Mouse (Mus musculus): Measurements from ENCODE around the gene Nme7. TPM values are rescaled to one million over a fixed set of nuclear protein-coding genes. Genes with fewer than 3 reads are reported as not detected.

Nme7 gene
- polyA plus RNA-seq, 1 experiment from 2014 or later, result 30.4 TPM

DNA sequence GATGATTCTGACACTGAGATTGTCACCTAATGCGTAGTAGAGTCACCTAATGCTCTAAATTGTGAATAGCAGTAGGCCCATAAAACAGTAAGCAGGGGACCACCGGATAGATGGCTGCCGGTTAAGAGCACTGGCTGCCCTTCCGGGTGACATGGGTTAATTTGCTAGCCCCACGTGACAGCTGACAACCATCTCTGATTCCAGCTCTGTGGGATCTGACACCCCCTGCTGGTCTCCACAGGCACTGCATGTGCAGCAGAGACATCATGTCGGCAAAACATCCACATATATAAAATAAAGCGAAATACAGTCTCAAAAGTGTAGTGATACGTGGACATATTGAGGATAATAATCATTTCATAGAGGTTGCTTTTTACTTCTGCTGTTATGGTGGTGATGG is 11.3 kb downstream of the Nme7 start:
- no peak overlapping the region for H3K27ac ChIP-seq (ENCODE audit: low read depth, low read length)
- 74% methylated on average over 8 of the region's 8 CpGs for WGBS
- no peaks in the 10 kb centered on the region for H3K4me1 ChIP-seq (replicated peaks; ENCODE audit: control insufficient read depth, insufficient read depth, low read length)
- no peak overlapping the region for H3K4me2 ChIP-seq (replicated peaks; ENCODE audit: low read depth, low read length)
- no peaks in the 10 kb centered on the region for H3K9me3 ChIP-seq (ENCODE audit: control insufficient read depth, low read length)
- ATAC-seq (ENCODE audit: low FRiP score) (no peak), DNase-seq (ENCODE audit: low spot score) (peak; percentile 49)
- H3K27me3 ChIP-seq (ENCODE audit: control insufficient read depth, insufficient read depth, low read length), result no peaks in the 10 kb centered on the region
- no peaks in the 10 kb centered on the region for H3K36me3 ChIP-seq (ENCODE audit: control insufficient read depth, insufficient read depth, low read length)
- no peak overlapping the region for H3K4me3 ChIP-seq (ENCODE audit: low read depth, low read length)
- no peak overlapping the region for H3K9ac ChIP-seq (ENCODE audit: low read depth, low read length)

DNA sequence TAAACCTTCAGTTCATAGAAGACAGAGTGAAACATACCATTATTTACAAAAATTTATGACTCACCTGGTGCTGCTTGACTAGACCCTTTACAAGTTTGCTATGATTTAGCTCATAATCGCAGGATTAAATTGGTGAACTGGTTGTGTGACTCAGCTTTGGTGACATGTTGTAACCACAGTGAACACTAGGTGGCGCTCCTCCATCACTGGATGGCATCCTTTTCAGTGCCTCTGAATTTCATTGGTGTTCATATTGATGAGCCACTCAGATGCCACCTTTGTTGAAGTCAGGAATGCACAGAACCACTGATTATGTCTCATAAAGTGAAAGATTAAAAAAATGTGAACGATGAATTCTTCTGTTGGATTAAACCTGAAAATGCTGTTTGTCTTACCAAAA is 12.8 kb downstream of the Nme7 start:
- DNase-seq (ENCODE audit: low spot score) (peak; percentile 87), ATAC-seq (ENCODE audit: low FRiP score) (peak; percentile 46; the same call in 1 of the 2 replicates)
- Histone ChIP-seq H3K27ac (ENCODE audit: low read depth, low read length) (no peak overlapping the region), H3K4me1 (replicated peaks; ENCODE audit: control insufficient read depth, insufficient read depth, low read length) (no peaks in the 10 kb centered on the region), H3K4me3 (ENCODE audit: low read depth, low read length) (no peak overlapping the region), H3K36me3 (ENCODE audit: control insufficient read depth, insufficient read depth, low read length) (no peaks in the 10 kb centered on the region), H3K27me3 (ENCODE audit: control insufficient read depth, insufficient read depth, low read length) (no peaks in the 10 kb centered on the region), H3K9ac (ENCODE audit: low read depth, low read length) (no peak overlapping the region), H3K9me3 (ENCODE audit: control insufficient read depth, low read length) (no peaks in the 10 kb centered on the region), H3K4me2 (replicated peaks; ENCODE audit: low read depth, low read length) (no peak overlapping the region)
- 33% methylated on average over 3 of the region's 3 CpGs for WGBS

DNA sequence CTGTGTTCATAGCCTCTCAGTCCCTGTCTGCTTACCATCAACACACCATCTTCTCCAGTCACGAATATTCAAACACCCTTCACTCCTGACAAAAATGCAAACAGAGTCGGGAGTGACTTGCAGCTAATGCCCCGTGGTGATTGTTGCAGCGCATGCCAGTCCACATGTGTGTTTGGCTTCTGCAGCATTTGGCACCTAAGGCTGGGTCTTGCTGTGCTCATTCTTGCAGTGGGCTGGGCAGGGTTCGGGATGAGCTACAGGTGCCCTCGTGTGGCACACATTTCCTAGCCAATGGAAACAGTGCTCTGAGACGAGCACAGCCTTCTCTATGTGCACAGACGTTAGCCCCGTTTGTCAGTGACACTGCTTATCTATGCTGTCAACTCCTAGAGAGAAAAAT is 13.3 kb downstream of the Nme7 start:
- H3K4me1 ChIP-seq (replicated peaks; ENCODE audit: control insufficient read depth, insufficient read depth, low read length), result no peaks in the 10 kb centered on the region
- no peak overlapping the region for H3K9ac ChIP-seq (ENCODE audit: low read depth, low read length)
- WGBS, result 87% methylated on average over 9 of the region's 9 CpGs
- H3K27ac ChIP-seq (ENCODE audit: low read depth, low read length), result no peak overlapping the region
- H3K27me3 ChIP-seq (ENCODE audit: control insufficient read depth, insufficient read depth, low read length), result no peaks in the 10 kb centered on the region
- H3K4me2 ChIP-seq (replicated peaks; ENCODE audit: low read depth, low read length), result no peak overlapping the region
- no peak overlapping the region for H3K4me3 ChIP-seq (ENCODE audit: low read depth, low read length)
- H3K9me3 ChIP-seq (ENCODE audit: control insufficient read depth, low read length), result no peaks in the 10 kb centered on the region
- H3K36me3 ChIP-seq (ENCODE audit: control insufficient read depth, insufficient read depth, low read length), result no peaks in the 10 kb centered on the region
- DNase-seq (ENCODE audit: low spot score) (no peak), ATAC-seq (ENCODE audit: low FRiP score) (no peak)

DNA sequence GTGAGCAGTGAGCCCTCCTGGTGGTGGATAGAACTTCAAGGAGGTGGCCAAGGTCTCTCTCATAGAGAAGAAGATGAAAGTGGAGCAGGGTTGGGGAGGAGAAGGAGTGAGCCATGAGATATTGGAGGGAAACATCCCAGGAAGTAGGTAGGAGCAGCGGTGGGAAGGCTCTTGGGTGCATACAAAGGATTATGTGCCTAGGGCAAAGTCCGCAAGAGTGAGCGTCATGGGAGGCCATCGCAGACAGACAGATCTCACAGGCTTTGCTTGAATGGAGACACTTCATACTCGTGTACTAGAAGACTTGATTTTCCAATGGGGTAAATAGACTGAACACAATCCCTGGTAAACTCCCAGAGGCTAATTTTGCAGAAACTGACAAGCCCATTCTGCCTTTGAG is 14.6 kb downstream of the Nme7 start:
- 92% methylated on average over 5 of the region's 5 CpGs for WGBS
- Histone ChIP-seq H3K4me1 (replicated peaks; ENCODE audit: control insufficient read depth, insufficient read depth, low read length) (no peaks in the 10 kb centered on the region), H3K9me3 (ENCODE audit: control insufficient read depth, low read length) (no peaks in the 10 kb centered on the region), H3K9ac (ENCODE audit: low read depth, low read length) (no peak overlapping the region), H3K4me2 (replicated peaks; ENCODE audit: low read depth, low read length) (no peak overlapping the region), H3K27ac (ENCODE audit: low read depth, low read length) (no peak overlapping the region), H3K36me3 (ENCODE audit: control insufficient read depth, insufficient read depth, low read length) (no peaks in the 10 kb centered on the region), H3K27me3 (ENCODE audit: control insufficient read depth, insufficient read depth, low read length) (no peaks in the 10 kb centered on the region), H3K4me3 (ENCODE audit: low read depth, low read length) (no peak overlapping the region)
- ATAC-seq (ENCODE audit: low FRiP score) (no peak), DNase-seq (ENCODE audit: low spot score) (no peak)

DNA sequence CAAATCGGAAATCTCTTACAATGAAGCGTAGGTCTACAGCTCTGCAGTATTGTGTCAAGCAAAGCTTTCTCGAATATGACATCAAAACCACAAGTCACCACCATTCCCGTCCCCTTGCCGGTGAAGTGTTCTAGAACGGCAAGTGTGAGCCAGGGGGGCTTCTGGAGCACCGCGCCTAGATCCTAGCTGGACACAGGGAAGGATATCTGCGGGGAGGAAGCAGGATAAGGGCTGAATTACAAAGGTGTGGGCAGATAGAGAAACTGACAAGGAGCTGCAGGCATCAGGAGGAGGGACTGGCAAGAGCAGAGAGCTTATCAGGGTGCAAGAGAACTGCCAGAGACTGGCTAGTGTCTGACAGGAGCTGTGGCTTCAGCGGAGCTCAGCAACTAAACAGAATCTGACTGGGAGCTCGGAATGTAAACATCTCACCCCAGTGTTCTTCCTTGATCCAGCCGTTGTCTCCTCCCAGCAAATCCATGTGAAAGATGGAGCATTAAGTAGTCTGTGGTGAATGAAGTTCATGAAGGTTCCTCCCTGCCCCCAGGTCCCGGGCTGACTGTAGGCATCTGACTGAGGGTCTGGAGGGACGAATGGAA is 15.7 kb downstream of the Nme7 start:
- Histone ChIP-seq H3K27me3 (ENCODE audit: control insufficient read depth, insufficient read depth, low read length) (no peaks in the 10 kb centered on the region), H3K4me2 (replicated peaks; ENCODE audit: low read depth, low read length) (no peak overlapping the region), H3K36me3 (ENCODE audit: control insufficient read depth, insufficient read depth, low read length) (no peaks in the 10 kb centered on the region), H3K4me1 (replicated peaks; ENCODE audit: control insufficient read depth, insufficient read depth, low read length) (no peaks in the 10 kb centered on the region), H3K9me3 (ENCODE audit: control insufficient read depth, low read length) (no peaks in the 10 kb centered on the region), H3K9ac (ENCODE audit: low read depth, low read length) (no peak overlapping the region), H3K4me3 (ENCODE audit: low read depth, low read length) (no peak overlapping the region), H3K27ac (ENCODE audit: low read depth, low read length) (no peak overlapping the region)
- no peak for ATAC-seq (ENCODE audit: low FRiP score)
- no peak for DNase-seq (ENCODE audit: low spot score)
- WGBS, result 79% methylated on average over 14 of the region's 14 CpGs

DNA sequence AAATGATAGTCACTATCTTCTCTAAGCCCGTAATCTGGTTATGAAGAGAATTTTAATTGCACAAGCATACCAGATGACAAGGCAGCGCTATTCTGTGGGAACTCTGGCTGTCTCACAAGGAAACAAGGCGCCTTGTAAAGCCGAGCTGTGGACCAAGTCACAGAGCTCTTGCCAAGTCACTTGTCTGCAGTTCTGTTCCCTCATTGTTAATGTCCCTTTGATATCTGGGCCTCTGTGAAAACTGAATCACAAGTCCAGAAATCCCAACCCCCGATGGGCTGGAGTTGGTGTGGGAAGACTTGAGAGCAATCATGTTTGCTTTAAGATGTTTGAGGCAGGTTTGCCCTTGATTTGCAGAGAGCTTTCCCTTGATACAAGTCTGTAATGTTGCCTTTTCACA is 16.8 kb downstream of the Nme7 start:
- Histone ChIP-seq H3K27me3 (ENCODE audit: control insufficient read depth, insufficient read depth, low read length) (no peaks in the 10 kb centered on the region), H3K36me3 (ENCODE audit: control insufficient read depth, insufficient read depth, low read length) (no peaks in the 10 kb centered on the region), H3K4me3 (ENCODE audit: low read depth, low read length) (no peak overlapping the region), H3K9ac (ENCODE audit: low read depth, low read length) (no peak overlapping the region), H3K9me3 (ENCODE audit: control insufficient read depth, low read length) (no peaks in the 10 kb centered on the region), H3K27ac (ENCODE audit: low read depth, low read length) (no peak overlapping the region), H3K4me2 (replicated peaks; ENCODE audit: low read depth, low read length) (no peak overlapping the region), H3K4me1 (replicated peaks; ENCODE audit: control insufficient read depth, insufficient read depth, low read length) (no peaks in the 10 kb centered on the region)
- 83% methylated on average over 5 of the region's 5 CpGs for WGBS
- no peak for ATAC-seq (ENCODE audit: low FRiP score)
- no peak for DNase-seq (ENCODE audit: low spot score)

DNA sequence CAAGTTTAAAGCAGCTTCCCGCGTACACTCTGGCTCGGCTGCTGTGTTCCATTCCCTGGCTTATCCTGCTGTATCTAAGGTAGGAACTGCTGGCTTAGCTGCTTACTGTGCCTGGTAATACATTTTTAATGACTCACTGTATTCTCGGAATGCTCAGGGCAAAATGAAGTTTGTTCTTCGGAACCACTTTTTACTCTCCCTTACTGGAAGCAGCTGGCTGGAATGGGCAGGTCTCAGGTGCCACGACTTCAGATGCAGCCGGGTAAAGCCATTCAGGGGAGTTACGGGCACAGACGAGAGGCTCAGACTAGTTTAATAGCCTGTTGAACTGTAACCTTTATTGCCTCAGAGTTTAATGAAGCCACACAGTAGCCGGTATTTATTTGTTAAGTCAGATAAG is 17.5 kb downstream of the Nme7 start:
- no peaks in the 10 kb centered on the region for H3K4me1 ChIP-seq (replicated peaks; ENCODE audit: control insufficient read depth, insufficient read depth, low read length)
- H3K27me3 ChIP-seq (ENCODE audit: control insufficient read depth, insufficient read depth, low read length), result no peaks in the 10 kb centered on the region
- no peak overlapping the region for H3K27ac ChIP-seq (ENCODE audit: low read depth, low read length)
- ATAC-seq (ENCODE audit: low FRiP score) (no peak), DNase-seq (ENCODE audit: low spot score) (no peak)
- H3K9ac ChIP-seq (ENCODE audit: low read depth, low read length), result no peak overlapping the region
- H3K4me3 ChIP-seq (ENCODE audit: low read depth, low read length), result no peak overlapping the region
- H3K36me3 ChIP-seq (ENCODE audit: control insufficient read depth, insufficient read depth, low read length), result no peaks in the 10 kb centered on the region
- no peaks in the 10 kb centered on the region for H3K9me3 ChIP-seq (ENCODE audit: control insufficient read depth, low read length)
- no peak overlapping the region for H3K4me2 ChIP-seq (replicated peaks; ENCODE audit: low read depth, low read length)
- WGBS, result 86% methylated on average over 10 of the region's 10 CpGs

DNA sequence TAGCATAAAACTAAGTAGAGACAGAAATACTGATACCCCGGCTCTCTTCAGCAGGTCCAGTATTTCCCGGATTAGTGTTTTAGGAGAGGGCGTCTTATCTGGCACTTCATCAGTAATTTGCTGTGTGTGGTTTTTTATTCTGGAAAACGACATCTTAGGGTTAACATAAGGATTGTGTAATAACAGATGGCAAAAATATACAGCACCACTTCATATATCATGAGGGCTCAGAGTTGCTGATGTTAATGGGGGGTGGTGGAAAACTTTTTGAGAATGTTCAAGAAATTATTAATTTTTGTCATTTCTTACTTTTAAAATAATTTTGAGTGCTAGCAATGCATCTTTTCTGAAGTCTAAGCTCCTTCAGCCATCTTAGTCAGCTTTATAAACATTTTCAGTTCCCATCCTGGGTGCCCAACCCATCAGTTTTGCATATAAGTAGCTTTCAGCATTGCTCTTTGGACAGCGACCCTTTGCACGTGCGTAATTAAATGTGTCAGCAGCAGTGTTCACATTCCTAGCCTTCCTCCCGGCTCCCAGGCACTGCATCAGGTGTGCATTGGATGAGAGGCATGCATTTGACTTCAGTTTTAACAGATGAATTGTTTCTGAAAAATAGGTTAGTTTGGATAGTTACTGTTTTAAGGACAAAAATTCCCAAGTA is 19.2 kb downstream of the Nme7 start:
- H3K9me3 ChIP-seq (ENCODE audit: control insufficient read depth, low read length), result no peaks in the 10 kb centered on the region
- H3K4me3 ChIP-seq (ENCODE audit: low read depth, low read length), result no peak overlapping the region
- H3K27ac ChIP-seq (ENCODE audit: low read depth, low read length), result no peak overlapping the region
- no peaks in the 10 kb centered on the region for H3K4me1 ChIP-seq (replicated peaks; ENCODE audit: control insufficient read depth, insufficient read depth, low read length)
- 86% methylated on average over 8 of the region's 8 CpGs for WGBS
- no peaks in the 10 kb centered on the region for H3K27me3 ChIP-seq (ENCODE audit: control insufficient read depth, insufficient read depth, low read length)
- DNase-seq (ENCODE audit: low spot score), result no peak
- no peak for ATAC-seq (ENCODE audit: low FRiP score)
- H3K4me2 ChIP-seq (replicated peaks; ENCODE audit: low read depth, low read length), result no peak overlapping the region
- H3K36me3 ChIP-seq (ENCODE audit: control insufficient read depth, insufficient read depth, low read length), result no peaks in the 10 kb centered on the region
- no peak overlapping the region for H3K9ac ChIP-seq (ENCODE audit: low read depth, low read length)

DNA sequence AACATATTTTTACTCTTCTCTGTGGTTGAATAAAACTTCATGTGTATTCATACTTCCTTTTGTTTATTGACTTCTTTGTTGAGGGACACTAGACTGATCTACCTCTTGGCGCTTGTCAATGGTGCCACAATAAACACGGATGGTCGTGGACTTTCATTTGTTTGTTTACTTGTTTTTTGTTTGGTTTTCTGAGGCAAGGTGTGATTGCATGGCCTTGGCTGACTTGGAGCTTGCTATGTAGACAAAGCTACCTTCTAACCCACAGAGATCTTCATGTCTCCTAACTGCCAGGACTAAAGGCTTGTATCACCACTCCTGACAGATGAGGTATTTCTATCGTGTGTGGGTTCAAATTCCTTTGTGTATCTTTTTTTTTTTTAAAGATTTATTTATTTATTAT is 20.3 kb downstream of the Nme7 start:
- no peaks in the 10 kb centered on the region for H3K36me3 ChIP-seq (ENCODE audit: control insufficient read depth, insufficient read depth, low read length)
- no peak for ATAC-seq (ENCODE audit: low FRiP score)
- 90% methylated on average over 4 of the region's 4 CpGs for WGBS

More for the DNA sequence above, 20.3 kb downstream of the Nme7 start:
- Histone ChIP-seq H3K27me3 (ENCODE audit: control insufficient read depth, insufficient read depth, low read length) (no peaks in the 10 kb centered on the region), H3K9ac (ENCODE audit: low read depth, low read length) (no peak overlapping the region), H3K4me1 (replicated peaks; ENCODE audit: control insufficient read depth, insufficient read depth, low read length) (no peaks in the 10 kb centered on the region), H3K27ac (ENCODE audit: low read depth, low read length) (no peak overlapping the region), H3K4me2 (replicated peaks; ENCODE audit: low read depth, low read length) (no peak overlapping the region), H3K9me3 (ENCODE audit: control insufficient read depth, low read length) (no peaks in the 10 kb centered on the region), H3K4me3 (ENCODE audit: low read depth, low read length) (no peak overlapping the region)
- DNase-seq (ENCODE audit: low spot score), result no peak

Data from hindbrain, embryonic 11.5 days (tissue).